Mouse (Mus musculus): ENCODE measurements around the gene Lpp.

The Lpp gene

DNA sequence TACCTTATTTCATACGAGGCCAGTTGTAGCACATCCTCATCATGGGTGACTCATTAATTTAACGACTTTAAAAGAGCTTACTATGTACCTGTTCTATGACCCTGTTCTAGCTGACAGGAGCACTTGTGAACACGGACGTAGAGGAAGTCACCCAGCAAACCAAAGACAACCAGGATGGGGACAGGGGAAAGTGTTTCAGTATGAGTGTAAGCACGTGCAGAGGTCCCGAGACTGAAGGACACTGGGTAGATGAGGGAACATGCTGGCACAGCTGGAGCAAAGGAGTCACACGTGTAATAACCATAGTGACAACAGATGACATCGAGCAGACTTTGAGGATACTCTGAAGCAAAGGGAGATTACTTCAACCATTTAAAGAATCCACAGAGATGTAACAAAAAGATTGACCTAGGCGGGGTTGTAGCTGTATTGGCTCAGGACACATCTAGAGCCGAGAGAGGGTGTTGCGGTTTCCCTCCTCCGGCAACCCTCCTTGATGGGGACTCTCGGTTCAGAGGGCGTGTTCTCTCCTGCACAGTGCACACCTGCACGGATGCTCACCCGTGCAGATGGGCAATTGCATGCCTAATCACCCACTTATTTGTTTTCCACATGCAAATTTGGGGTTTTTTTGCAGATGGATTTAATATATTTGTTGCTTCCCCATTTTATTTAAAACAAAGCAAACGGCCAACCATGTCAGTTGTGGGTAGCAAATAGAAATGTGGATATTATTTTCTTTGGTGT lies 74.4 kb downstream of the Lpp start:
- in situ Hi-C loops (cut with MboI, MseI) = no loop called here

DNA sequence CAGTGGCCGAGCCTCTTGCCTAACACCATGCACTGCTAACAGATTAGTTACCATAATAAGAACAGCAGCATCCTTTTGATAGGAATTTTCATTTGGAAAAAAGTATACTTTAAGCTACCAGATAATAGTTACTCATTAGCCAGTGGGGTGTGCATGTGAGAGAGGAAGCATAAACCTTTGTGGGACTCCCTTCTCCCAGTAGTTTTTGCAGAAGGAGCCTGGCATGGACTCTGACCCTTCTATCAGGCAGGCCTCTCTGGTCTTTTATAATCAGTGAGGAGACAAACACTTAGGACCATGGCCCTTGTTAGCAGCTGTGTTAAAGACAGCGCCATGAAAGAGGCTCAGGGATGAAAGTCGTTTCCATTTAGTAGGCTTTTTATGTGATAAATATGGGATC lies 76.0 kb downstream of the Lpp start:
- in situ Hi-C loops (cut with MboI, MseI) = no loop called here

DNA sequence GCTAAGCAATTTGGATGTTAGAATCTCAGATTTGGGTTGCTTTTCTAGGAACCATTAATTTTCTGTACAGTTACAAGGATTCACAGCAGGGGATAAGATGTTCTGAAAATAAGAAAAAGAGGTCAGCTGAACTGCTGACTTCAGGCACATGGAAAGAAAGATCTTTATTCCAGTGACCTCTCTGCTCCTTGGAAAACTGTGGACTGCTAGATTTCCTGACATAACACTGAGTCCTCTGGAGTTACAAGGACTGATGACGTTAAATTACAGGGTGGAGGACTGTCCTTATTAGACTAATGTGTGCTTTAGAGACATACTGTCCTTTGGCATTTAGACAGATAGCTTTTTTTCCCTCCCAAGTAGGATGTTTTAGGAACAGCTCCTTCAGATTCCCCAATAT lies 77.3 kb downstream of the Lpp start:
- in situ Hi-C loops (cut with MboI, MseI) = no loop called here

DNA sequence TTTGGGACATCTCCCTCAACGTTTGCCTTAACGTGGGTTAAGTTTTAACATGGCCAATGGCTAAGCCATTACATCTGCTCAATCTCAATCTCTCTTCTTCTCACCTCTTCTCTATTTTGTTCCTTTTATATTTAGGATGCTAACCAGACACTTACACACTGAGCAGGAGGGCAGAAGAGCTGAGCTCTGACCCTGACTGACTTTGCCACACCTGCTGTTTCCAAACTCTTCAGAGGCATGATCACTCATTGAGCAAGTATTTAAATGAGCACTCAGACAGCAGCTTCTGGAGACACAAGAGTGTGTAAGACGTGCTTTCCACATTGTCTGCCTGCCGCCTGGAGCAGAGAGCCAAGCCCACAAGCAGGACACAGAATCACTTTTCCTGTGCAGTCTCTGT lies 77.7 kb downstream of the Lpp start:
- in situ Hi-C loops (cut with MboI, MseI) = no loop called here

DNA sequence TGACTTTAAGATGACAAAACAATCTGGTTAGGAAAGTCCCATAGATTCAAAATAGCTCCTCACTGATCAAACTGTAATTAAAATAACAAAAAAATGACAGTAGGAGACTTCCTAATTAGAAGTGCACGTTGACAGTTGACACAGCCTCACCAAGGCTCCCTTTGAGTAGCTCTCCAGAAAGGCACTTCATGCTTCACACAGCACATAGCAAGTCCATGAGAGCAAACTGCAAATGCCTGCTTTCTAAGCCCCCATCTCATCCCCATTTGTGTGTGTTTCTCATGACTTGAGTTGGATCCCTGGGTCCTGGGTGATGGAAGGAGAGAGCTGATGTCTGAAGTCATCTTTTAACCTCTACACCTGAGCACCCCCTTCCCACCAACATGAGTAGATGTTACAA lies 78.5 kb downstream of the Lpp start:
- in situ Hi-C loops (cut with MboI, MseI) = no loop called here

DNA sequence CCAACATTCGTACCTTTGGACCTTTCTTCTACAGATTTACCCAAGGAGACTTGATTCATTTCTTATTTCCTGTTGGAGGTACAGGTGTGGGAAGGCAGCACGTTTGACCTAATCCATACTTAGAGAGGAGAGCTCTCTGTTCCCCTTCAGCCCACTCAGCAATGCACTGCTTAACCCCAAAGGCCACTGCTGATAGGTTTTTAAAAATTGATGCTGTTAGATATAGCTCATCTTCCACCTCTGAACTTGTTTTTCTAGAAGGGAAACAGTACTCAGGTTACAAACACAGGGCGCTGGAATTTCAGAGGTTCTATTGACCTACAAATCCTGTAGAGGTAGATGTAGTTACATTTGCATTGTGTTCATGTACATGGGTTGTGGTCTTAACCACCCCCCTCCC lies 80.7 kb downstream of the Lpp start:
- in situ Hi-C loops (cut with MboI, MseI) = no loop called here

DNA sequence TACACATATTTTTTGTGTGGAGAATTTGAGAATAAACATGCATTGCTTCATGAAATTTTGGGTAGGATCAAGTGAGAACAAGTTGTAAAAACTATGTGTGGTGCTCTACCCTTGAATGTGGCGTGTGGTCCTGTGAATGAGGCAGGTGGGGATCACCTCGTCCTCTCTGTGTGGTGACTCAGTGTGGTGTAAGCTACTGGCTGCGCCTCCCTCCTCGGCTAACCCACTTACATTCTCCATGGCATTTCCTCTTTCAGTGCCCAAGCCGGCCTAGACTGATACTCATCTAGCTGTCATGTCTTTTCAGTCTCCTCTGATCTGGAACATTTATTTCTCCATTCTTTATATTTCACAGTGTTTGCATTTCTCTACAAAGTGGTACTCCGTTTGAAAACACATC lies 81.5 kb downstream of the Lpp start:
- in situ Hi-C loops (cut with MboI, MseI) = no loop called here

DNA sequence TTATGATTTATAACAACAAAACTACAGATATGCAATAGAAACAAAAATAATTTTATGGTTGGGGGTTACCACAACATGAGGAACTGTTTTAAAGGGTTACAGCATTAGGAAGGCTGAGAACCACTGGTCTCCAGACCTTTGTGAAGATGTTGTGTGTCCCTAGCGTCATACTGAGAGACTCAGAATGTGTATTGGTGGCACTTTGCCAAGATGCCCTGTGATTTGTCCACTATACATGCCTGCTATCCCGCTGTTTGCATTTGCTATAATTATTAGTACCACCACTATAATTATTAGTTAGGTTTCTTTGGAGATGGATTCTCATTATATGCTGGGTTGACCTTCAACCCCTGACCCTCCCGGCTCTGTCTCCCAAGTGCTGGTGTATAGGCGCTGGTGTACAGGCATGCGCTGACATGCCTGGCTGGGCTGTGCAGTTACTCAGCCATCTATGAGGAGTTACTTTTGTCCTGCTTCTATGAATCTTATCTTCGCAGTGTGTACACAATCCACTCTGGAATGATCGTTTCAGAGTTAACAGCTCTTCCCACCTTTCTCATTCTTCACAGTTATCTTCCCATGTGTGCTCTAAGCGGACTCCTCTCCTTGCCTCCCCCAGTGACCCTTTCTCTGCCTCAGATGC lies 82.1 kb downstream of the Lpp start:
- in situ Hi-C loops (cut with MboI, MseI) = no loop called here

DNA sequence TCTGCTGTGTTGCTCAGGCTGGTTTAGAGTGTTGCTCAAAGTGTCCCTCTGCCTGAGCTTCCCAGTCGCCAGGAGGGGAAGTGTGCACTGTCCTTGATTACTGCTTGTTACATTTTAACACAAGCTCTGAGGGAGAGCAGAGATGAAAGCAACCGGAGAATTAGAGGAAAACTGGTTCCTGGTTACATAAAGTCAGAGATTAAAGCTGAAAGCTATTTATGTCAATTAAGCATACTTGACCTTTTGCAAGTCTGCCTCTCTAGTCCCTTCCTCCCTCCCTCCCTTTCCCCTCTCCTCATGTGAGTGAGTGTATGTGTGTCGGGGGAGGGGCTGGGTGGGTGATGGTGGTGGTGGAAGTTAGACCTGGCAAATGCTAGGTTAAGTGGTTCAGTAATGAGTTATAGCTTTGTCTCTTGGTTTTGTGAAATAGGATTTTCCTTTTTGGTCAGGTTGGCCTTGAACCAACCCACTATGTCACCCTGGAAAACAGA lies 83.6 kb downstream of the Lpp start:
- in situ Hi-C loops (cut with MboI, MseI) = no loop called here

DNA sequence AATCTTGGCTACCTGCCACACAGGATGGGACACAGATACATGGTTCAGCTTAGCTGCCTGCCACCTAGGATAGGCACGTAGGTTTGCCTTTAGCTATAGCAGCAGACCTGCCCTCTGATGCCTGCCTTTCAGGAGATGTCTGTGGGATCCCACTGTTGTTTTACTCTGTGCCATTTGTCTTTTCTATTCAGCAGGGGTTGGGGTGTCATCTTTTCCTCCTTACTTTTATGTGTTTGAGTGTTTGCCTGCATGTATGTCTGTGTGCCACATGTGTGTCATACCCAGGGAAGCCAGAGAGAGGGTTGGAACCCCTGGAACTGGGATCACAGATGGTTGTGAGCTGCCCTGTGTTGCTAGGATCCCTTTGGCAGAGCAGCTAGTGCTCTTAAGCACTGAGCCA lies 84.7 kb downstream of the Lpp start:
- in situ Hi-C loops (cut with MboI, MseI) = no loop called here

DNA sequence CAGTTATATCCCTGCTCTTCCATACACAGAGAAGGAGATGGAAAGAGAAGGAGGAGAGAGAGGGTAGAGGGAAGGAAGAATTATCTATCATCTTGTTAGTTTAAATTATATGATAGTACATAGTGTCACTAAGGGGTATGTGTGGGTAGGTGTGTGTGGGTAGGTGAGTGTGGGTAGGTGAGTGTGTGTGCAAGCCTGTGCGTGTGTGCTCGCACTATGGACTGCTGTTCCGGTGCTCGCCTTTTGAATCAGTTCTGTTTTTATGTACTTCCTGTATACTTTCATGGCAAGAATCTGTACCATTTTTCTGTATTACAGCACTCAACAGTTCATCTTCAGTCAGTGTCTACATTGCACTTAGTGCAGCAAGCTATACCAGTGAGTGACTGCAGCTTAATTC lies 85.5 kb downstream of the Lpp start:
- in situ Hi-C loops (cut with MboI, MseI) = no loop called here

DNA sequence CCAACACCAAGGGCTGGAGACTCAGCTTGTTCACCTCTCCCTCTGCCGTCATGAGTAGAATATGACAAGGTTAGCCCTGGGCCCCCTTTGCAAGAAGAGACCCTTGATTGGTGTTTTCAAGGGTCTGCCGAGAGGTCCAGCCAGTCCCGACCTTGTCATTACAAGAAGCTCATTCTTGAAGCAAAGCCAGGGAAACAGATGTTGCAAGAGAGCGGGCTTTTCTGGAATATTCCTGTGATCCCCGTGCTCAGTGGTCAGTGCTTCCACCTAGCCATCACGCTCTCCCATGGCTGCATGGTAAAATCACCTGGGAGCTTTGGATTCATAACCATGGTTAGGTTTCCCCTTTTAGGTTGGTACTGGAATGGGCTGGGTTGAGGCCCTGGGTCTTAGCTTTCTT lies 89.3 kb downstream of the Lpp start:
- in situ Hi-C loops (cut with MboI, MseI) = no loop called here

DNA sequence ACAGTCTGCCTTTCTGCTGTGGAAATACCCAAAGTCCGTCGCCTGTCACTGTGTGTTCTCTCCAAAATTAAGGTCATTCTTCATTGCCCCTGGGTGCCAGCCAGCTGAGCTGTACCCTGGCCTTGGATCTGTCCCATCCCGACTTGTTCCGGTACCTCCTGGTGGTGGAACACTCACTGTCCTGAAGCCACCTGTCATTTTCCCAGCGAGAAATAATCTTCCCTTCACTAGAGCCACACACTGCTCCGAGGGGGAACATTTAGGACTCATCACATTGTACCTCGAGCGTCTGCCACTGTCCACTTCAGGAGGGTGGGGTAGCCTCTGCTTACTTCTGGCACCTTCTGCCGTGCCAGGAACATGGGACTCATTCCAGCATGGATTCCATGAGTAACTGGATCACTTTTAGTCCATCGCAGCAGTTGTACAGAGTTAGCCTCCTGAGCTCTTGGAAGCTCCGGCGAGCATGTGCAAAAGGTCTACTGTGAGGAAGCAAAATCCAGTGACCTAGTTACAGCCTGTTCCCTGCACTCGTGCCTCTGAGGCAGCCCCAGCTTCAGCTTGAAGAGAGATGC lies 90.3 kb downstream of the Lpp start:
- in situ Hi-C loops (cut with MboI, MseI) = no loop called here

DNA sequence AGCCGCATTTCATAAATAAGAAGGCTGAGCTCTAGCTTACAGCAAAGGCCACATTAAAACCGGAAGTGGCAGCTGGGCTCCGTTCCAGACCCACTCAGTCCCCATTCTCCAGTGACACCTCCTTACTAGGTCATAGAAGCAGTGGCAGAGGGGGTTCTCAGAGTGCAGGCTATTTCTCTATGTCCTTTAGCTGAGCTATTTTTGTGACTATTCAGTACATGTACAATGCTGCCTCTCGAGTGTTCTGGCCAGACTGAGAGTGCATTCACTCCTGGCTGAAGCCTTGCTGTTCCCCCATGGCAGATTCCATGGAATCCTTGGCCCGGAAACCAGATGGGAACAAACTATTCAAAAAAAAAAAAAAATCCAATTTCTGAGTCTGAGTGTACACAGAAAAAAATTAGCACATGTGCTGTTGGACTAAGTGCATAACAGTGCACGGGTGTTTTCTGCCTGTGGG lies 94.5 kb downstream of the Lpp start:
- in situ Hi-C loops (cut with MboI, MseI) = no loop called here

DNA sequence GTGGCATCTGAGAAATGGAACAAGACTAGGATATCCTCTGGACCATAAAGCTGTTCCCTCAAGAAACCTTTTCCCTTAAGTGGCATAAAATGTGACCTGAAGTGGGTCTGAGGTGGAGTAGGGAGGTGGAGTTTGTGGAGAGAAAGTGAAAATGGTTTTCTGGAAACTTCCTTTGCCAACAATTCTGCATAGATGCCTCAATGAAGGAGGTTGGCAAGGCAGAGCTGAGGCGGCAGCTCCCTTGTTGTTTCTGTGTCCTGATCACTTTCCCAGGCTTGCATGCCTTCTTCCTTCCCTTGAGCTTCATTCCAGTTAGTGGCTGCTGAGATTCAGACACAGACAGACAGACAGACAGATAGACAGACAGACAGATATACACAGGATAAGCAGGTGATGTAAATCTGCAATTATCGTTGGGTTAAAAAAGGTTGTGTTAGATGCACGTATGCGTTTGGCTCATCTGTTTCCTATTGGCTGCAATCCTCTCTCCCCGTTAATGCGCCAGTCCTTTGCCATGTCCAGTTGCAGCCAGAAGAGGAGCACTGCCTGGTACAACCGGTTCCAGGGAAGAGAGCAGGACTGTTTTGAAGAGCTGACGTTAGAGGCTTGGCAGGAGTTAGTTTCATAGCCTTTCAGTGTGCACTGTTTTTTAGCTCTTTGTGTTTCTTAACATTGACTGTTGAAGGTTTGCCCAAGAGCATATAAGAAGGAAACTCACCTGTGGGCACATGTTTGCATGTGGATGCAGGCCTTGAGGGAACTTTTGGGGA lies 96.4 kb downstream of the Lpp start:
- in situ Hi-C loops (cut with MboI, MseI) = no loop called here

DNA sequence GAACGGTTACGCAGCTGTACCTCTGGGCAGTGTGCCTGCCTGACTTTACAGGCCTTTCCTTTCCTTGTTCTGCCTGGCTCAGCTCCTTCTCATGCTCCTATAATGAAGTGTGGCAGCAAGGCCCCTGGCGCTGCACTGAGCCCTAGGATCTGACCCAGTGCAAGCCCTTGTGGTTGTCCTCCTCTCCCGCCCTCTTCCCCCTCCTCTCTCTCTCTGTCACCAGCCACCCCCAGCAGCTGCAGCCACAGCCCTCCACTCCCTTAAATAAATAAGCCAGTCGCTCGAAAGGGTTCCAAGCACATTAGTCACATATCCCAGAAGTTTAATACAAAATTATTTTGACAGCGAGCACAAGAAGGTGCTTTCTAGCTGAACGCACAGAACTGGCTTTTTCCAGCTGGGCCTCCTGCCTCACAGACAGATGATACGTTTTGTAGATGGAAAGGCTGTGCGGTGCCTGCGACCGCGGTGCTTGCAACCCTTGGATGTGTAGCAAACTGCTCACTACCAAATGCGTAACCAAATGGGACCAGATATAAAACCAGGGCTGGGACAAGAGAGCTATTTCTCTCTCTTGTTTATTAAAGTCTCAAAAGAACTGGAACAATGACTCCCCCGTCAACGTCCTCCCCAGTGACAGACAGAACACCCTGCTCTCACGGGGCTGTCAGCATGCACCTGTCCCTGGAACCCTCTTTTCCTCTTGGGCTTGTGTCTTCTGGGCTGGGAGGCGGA lies 97.6 kb downstream of the Lpp start:
- in situ Hi-C loops (cut with MboI, MseI) = no loop called here

DNA sequence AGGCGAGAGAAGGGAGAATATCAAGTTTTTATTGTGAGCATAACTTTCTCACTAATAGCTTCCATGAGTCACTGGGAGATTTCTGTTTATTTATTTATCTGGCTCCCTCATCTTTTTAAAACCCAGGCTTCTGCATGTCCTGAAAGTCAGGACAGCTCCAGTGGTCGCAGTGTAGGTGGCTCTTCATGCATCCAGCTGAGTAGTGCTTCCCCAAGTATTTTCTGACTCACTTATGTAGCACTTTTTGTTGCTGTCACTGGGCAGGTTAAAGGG lies 98.1 kb downstream of the Lpp start:
- in situ Hi-C loops (cut with MboI, MseI) = no loop called here

DNA sequence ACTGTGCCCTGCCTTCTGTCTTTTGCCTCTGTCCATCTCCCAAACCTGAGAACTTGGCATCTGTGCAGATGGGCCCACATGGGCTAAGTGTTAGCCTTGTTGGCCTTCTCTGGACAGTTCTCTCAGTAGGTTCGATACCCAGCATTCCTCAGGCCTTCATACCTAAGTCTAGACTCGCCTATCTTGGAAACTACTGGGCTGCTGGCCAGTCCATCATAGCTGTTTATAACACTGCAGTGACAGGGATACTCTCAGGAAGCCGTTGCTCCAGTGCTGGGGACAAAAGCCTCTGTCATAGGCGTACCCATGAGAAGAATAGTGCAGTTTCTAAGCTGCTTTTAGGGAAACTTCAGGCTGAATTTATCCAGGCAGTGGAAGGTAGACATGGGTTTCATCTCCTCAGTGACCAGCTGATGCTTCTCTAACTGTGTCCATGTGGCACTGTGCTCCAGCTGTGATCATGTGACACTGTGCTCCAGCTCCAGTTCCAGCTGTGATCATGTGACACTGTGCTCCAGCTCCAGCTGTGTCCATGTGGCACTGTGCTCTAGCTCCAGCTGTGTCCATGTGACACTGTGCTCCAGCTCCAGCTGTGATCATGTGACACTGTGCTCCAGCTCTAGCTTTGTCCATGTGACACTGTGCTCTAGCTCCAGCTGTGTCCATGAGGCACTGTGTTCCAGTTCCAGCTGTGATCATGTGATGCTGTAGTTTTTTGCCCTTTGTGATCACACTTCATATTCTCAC lies 99.1 kb downstream of the Lpp start:
- in situ Hi-C loops (cut with MboI, MseI) = no loop called here

DNA sequence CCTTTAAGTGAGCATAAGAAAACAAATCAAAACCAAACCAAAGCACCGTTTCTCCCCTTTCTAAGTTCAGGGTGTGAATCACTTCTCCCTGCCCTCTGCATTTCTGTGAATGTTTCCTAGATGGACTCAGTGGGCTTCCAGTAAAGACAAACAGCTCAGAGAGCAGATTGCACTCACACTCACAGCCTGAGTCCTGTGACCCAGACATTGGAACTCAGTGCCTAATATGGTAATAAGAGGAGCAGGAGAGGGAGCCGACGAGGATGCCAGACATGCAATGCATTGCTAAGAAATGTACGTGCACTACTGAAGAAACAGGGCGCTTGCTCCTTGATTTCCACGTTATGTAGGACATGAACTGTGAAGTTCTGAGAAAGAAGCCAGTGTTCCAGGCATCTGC lies 101.2 kb downstream of the Lpp start:
- in situ Hi-C loops (cut with MboI, MseI) = no loop called here

DNA sequence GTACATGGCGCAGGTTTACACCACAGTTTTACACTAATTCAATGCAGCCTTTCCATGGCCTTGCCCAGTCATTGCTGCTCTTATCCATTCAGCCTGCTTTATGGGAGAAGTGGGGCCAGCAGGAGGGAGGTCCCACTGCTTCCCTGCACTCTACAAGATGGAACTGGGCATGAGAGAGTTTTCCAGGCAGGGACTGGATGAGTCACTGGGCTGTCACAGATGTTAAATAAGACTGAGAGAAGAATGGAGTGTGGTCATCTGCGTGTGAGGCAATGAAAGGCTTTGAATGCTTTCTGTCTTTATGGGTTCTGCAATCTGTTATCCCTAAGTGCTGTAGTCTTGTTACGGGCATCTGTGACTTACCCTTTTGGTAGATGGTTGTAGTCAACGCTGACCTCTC lies 102.2 kb downstream of the Lpp start:
- in situ Hi-C loops (cut with MboI, MseI) = no loop called here

DNA sequence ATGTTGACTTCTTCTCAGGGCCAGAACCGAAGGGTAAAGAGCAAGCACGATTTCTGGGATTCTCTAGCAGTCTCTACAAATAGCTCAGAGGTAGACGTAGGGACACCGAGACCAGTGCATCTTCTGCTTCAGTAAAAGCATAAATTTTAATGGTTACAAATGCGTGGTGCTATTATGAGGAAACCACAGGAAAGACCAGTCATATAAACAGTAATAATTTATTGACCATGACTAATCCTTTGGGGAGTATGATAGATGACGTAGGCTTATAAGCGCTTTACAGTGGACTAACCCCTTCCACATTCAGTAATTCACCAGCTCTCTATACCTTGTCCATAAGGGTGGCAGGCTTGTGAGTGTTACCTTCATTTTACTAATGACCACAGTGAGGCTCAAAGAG lies 103.3 kb downstream of the Lpp start:
- in situ Hi-C loops (cut with MboI, MseI) = no loop called here

Measured in T-helper 1 cell (primary cell).